Mouse (Mus musculus) neural tube, embryonic 13.5 days (tissue): ENCODE measurements around the gene Bach2. TPM values are rescaled to one million over a fixed set of nuclear protein-coding genes. Genes with fewer than 3 reads are reported as not detected.

ENCODE experiments used
- ATAC-seq: fragments of 200-750 bp; cut with Nextera tagmentation; 2 replicates; pipeline ENCODE4 v1.8.0; 2017; ENCODE audit warnings: low read depth, mild to moderate bottlenecking, moderate TSS enrichment, moderate library complexity
- H3K27ac ChIP-seq: fragments of 300-500 bp; sonication (generic); replicated peaks from 2 replicates; pipeline ENCODE4 v1.5.1; 2015; ENCODE audit warnings: moderate library complexity, mild to moderate bottlenecking, inconsistent platforms
- H3K27me3 ChIP-seq: fragments of 300-500 bp; sonication (generic); 2 replicates; pipeline ENCODE4 v1.6.1; 2015; ENCODE audit warnings: mild to moderate bottlenecking, inconsistent platforms
- H3K36me3 ChIP-seq: fragments of 300-500 bp; sonication (generic); 2 replicates; pipeline ENCODE4 v1.6.1; 2015; ENCODE audit warnings: mild to moderate bottlenecking, inconsistent platforms
- H3K4me1 ChIP-seq: fragments of 300-500 bp; sonication (generic); replicated peaks from 2 replicates; pipeline ENCODE4 v1.6.1; 2015; ENCODE audit warnings: inconsistent platforms
- H3K4me2 ChIP-seq: fragments of 300-500 bp; sonication (generic); 2 replicates; pipeline ENCODE4 v1.6.1; 2015; ENCODE audit warnings: inconsistent platforms, mild to moderate bottlenecking, moderate library complexity
- H3K4me3 ChIP-seq: fragments of 300-500 bp; sonication (generic); 2 replicates; pipeline ENCODE4 v1.5.1; 2015; ENCODE audit warnings: mild to moderate bottlenecking, inconsistent platforms
- H3K9ac ChIP-seq: fragments of 300-500 bp; sonication (generic); 2 replicates; pipeline ENCODE4 v1.6.1; 2015; ENCODE audit warnings: moderate library complexity, mild to moderate bottlenecking, inconsistent platforms
- H3K9me3 ChIP-seq: fragments of 300-500 bp; sonication (generic); 2 replicates; pipeline ENCODE4 v1.6.1; 2016; ENCODE audit warnings: inconsistent platforms
- WGBS: fragments of 180-500 bp; shearing (Covaris S2); methylation state at CpG from one replicate; pipeline ENCODE4 v1.1.7; 2015; 5-methylcytosine and 5-hydroxymethylcytosine counted together
- polyA plus RNA-seq: library from polyadenylated mRNA; unstranded; fragments of >200 nt; fragmentation: Nextera tagmentation; extraction: Ambion mirVana; gene quantifications from 2 replicates; pipeline ENCODE4 v1.2.1, GENCODE M21; 2015

Bach2 gene
- 31.5 and 37.7 TPM in 2 replicates for polyA plus RNA-seq

DNA sequence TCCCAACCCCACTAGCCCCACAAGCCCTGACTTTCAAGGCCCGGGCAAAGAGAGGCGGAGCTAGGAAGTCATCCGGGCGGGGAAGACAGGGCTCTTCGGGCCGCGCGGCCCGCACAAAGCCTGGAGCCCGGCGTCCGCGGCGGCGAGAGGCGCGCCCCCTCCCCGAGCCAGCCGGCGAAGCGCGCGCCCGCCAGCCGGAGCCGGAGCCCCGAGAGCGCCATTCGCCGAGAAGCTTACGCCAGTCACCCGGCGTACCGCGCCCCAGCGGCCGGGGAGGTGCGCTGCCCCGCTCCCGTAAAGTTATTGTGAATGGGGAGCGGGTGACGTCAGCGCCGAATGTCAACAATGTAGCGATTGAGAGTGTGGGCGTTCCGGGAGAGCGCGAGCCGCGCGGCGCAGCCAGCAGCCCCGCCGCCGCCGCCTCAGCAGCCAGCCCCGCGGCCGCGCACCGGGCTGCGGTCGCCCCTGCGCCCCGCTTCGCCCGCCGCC, at the start of gene Bach2:
TSS of gene Bach2 (plus strand) at position 439 of the 489 bp plus-strand sequence.
- Histone ChIP-seq H3K9me3 (no peaks in the 10 kb centered on the region), H3K36me3 (no peaks in the 10 kb centered on the region), H3K4me2 (peak within 1 kb of the TSS; percentile 91), H3K9ac (peak within 1 kb of the TSS; percentile 99), H3K27ac (peak within 1 kb of the TSS; percentile 100), H3K4me3 (peak within 1 kb of the TSS; percentile 94), H3K27me3 (no peaks in the 10 kb centered on the region), H3K4me1 (peaks cover 47% of the 10 kb centered on the region)
- peak; percentile 89 for ATAC-seq
- WGBS, result 1% methylated on average over 47 of the region's 69 CpGs

DNA sequence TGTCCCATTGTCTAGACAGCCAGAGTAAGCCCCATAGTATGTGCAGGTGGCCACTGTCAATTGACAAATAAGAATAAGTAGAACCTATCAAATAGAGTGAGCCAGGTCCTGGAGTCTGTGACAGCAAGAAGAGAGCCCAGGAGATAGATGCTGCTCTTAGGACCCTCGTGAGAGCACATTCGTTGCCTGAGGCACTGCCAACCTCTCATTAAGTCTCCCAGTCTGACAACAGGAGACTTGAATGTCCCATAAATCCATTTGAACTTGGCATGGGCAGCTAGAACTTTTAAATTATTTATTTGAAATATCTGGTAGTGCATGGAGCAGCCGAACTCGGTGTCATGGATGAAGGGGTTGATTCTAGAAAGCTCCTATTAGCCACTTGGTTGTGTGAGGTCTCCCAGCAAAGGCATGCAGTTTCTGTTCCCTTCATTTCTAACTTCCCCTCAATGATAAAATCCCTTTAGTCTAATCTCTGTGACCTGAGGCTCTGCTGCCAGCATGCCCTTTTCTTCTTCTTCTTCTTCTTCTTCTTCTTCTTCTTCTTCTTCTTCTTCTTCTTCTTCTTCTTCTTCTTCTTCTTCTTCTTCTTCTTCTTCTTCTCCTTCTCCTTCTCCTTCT, 49.1 kb upstream of the Bach2 start:
- no peak overlapping the region for H3K4me2 ChIP-seq
- 65% methylated on average over 4 of the region's 4 CpGs for WGBS
- ATAC-seq, result peak; percentile 40; the same call in 1 of the 2 replicates

DNA sequence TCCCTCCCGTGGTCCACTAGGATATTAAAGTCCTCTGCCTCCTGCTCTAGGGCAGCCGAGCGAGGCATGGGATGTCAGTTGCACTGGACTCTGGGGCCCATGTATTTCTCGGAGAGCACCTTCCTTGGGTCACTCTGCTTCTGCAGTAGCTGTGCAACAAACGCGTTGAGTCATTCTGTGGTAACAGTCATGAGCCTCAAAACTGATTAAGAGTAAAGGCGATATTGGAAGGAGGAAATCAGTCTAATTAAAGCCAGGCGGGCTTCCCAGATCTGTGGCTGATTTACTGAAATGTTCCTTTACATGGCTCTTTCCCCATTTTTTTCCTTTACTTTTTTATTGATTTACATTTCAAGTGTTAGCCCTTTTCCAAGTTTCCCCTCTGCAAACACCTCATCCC, 48.1 kb upstream of the Bach2 start:
- 86% methylated on average over 8 of the region's 8 CpGs for WGBS
- no peak overlapping the region for H3K9ac ChIP-seq
- no peak for ATAC-seq

More for the DNA sequence above, 49.1 kb upstream of the Bach2 start:
- no peaks in the 10 kb centered on the region for H3K36me3 ChIP-seq
- no peaks in the 10 kb centered on the region for H3K9me3 ChIP-seq
- no peak overlapping the region for H3K9ac ChIP-seq
- no peaks in the 10 kb centered on the region for H3K27me3 ChIP-seq
- H3K4me1 ChIP-seq, result no peaks in the 10 kb centered on the region
- H3K4me3 ChIP-seq, result no peak overlapping the region
- H3K27ac ChIP-seq, result no peak overlapping the region

DNA sequence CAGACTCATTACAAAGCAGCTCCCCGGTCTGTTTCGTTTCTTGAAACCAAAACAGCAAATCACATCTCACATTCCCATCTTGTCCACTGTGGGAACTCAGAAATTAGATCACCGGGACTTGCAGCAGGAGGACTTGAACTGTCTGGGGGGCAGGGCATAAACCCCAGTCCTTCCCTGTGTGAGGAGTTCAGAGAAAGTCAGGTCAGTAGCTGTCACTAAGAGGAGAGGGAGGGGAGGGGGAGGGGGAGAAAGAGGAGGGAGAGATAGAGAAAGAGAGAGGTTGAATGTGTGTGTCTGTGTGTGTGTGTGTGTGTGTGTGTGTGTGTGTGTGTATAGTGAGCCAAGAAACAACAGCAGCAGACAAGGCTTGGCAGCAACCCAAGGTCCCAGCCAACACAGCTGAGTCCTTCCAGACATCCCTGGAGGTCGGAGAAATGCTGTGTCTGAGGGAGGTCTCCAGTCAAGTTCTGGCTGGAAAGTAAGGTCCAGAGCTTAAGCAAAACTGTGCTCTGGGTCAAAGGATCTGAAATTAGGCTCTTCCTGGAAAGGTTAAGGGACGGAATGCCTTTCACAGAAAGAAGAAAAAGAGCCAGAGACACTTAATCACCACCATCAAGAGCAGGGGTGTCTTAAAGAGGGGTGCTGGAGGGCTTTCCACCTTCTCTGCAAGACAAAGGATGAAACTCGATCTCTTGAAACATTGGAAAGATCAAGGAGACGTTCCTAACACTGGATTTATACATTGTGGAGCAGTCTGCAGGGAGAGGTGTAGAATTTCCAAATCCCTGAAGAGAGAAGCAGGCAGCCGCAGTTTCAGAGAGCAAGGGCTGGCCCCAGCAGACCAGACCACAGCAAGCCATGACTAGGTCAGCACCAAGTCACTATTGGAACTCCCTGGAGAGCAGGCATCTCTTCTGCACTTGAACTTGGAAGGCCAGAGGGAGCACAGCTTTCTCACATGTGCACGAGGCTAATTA, 42.4 kb upstream of the Bach2 start:
- H3K4me1 ChIP-seq, result peaks cover 19% of the 10 kb centered on the region
- no peaks in the 10 kb centered on the region for H3K27me3 ChIP-seq
- H3K36me3 ChIP-seq, result no peaks in the 10 kb centered on the region
- H3K4me2 ChIP-seq, result no peak overlapping the region
- H3K4me3 ChIP-seq, result no peak overlapping the region
- no peaks in the 10 kb centered on the region for H3K9me3 ChIP-seq
- H3K9ac ChIP-seq, result no peak overlapping the region
- ATAC-seq, result peak; percentile 83
- H3K27ac ChIP-seq, result peak overlapping the region; percentile 71
- 24% methylated on average over 9 of the region's 9 CpGs for WGBS

More for the DNA sequence above, 48.1 kb upstream of the Bach2 start:
- no peak overlapping the region for H3K4me3 ChIP-seq
- H3K9me3 ChIP-seq, result no peaks in the 10 kb centered on the region
- H3K27ac ChIP-seq, result no peak overlapping the region
- peaks cover 1% of the 10 kb centered on the region for H3K4me1 ChIP-seq
- no peaks in the 10 kb centered on the region for H3K27me3 ChIP-seq
- H3K36me3 ChIP-seq, result no peaks in the 10 kb centered on the region
- H3K4me2 ChIP-seq, result no peak overlapping the region

DNA sequence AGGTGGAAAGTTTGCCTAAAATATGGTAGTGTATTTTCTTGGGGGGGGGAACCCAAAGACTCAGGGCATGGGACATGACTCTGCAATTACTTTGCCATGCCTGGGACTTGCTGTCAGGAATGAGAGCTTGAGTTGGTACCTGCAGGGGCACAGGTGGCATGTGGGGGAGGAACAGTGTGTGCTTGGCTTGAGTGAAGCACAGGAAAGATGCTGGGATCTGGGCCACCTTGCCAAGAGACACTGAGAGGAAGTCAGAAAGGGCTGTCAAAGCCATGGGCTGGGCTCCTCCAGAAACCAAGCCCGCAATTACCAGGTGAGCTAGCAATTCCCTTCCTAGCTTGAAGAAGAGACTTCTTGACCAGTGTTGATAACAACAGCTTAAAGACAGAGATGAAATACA, 40.6 kb upstream of the Bach2 start:
- Histone ChIP-seq H3K36me3 (no peaks in the 10 kb centered on the region), H3K4me2 (no peak overlapping the region), H3K4me1 (peaks cover 19% of the 10 kb centered on the region), H3K27ac (no peak overlapping the region), H3K27me3 (no peaks in the 10 kb centered on the region), H3K9ac (no peak overlapping the region), H3K9me3 (no peaks in the 10 kb centered on the region), H3K4me3 (no peak overlapping the region)
- 100% methylated on average over 1 of the region's 1 CpGs for WGBS
- no peak for ATAC-seq

DNA sequence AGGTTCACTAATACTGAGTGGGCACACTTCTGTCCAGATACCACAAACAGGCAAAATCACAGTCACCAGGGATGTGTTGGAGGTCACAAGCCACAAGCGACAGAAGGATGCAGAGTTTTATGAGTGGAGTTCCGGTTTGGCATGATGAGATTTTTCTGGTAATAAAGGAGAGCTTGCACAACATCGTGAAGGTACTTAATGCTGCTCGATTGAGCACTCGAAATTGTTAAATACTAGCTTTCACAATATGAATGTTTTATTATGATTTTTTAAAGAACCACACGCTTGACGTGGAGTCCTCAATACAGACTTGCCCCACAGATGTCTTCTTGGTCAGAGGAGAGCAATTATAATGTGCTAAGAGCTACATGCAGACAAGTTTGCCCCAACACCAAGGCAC, 40.0 kb upstream of the Bach2 start:
- WGBS, result 91% methylated on average over 7 of the region's 7 CpGs
- ATAC-seq, result no peak

DNA sequence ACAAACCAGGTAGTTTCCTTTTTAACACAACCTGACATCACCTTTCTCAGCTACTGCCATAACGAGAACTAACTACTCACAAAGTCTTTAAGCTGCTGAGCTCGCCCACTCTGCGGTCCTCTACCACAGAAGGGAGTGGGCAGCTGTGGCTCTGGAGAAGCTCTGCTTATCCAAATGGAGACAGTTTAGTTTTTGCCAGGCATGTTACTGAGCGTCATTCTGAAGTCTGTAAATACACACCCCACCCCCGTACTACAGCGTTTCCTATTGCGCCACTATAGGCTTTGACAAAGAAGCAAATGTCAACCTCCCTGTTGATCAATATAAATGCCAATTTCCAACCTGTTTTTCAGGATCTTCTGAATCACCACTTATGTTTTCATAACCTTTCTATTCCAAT, 39.4 kb upstream of the Bach2 start:
- no peak for ATAC-seq
- no peaks in the 10 kb centered on the region for H3K27me3 ChIP-seq
- no peaks in the 10 kb centered on the region for H3K9me3 ChIP-seq
- no peaks in the 10 kb centered on the region for H3K36me3 ChIP-seq
- H3K4me3 ChIP-seq, result no peak overlapping the region
- H3K4me2 ChIP-seq, result no peak overlapping the region
- no peak overlapping the region for H3K27ac ChIP-seq
- 91% methylated on average over 7 of the region's 7 CpGs for WGBS
- H3K9ac ChIP-seq, result no peak overlapping the region
- H3K4me1 ChIP-seq, result peaks cover 19% of the 10 kb centered on the region

More for the DNA sequence above, 40.0 kb upstream of the Bach2 start:
- no peak overlapping the region for H3K27ac ChIP-seq
- H3K9me3 ChIP-seq, result no peaks in the 10 kb centered on the region
- H3K27me3 ChIP-seq, result no peaks in the 10 kb centered on the region
- H3K4me3 ChIP-seq, result no peak overlapping the region
- peaks cover 19% of the 10 kb centered on the region for H3K4me1 ChIP-seq
- H3K9ac ChIP-seq, result no peak overlapping the region
- no peaks in the 10 kb centered on the region for H3K36me3 ChIP-seq
- no peak overlapping the region for H3K4me2 ChIP-seq

DNA sequence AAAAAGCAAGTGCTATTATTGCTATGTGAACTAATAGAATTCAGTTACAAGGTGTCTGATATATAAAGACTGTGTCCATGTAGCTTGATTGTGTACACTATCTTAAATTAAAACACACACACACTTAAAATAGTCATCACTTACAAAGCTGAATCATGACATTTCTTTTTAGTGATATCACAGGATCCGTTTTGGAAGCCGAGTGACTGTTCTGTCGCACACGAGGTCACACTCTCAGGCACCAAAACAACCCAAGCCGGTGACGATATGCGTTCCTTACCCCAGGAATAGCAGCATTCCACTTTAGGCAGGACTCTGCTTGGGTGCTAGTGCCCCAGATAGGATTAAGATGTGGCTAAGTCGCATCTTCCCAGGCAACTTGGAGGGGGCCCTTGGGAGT, 37.5 kb upstream of the Bach2 start:
- 84% methylated on average over 8 of the region's 8 CpGs for WGBS
- no peak overlapping the region for H3K4me2 ChIP-seq
- H3K9ac ChIP-seq, result no peak overlapping the region
- H3K4me3 ChIP-seq, result no peak overlapping the region
- H3K9me3 ChIP-seq, result no peaks in the 10 kb centered on the region
- H3K27ac ChIP-seq, result no peak overlapping the region
- H3K27me3 ChIP-seq, result no peaks in the 10 kb centered on the region
- peaks cover 12% of the 10 kb centered on the region for H3K4me1 ChIP-seq
- no peak for ATAC-seq
- no peaks in the 10 kb centered on the region for H3K36me3 ChIP-seq

DNA sequence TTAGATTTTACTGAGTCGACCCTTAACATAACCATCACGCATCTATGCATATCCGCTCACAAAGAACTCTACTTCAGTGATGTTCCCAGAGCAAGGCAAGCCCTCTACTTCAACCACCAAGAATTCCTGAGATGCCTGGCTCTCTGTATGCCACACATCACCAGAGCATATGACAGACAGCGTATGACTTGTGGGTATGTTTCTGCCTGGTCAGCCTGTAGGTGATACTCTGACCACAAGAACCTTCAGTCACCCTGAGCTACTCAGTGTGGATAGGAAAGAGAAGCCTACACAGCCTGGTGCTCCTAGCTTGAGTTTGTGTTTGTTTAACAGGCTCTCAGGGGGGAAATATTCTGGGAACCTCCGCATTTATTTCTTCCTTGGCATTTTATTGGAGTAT, 36.2 kb upstream of the Bach2 start:
- H3K36me3 ChIP-seq, result no peaks in the 10 kb centered on the region
- no peak for ATAC-seq
- H3K27me3 ChIP-seq, result no peaks in the 10 kb centered on the region
- WGBS, result 95% methylated on average over 5 of the region's 5 CpGs
- H3K4me2 ChIP-seq, result no peak overlapping the region
- H3K9me3 ChIP-seq, result no peaks in the 10 kb centered on the region
- H3K9ac ChIP-seq, result no peak overlapping the region
- no peak overlapping the region for H3K4me3 ChIP-seq
- no peaks in the 10 kb centered on the region for H3K4me1 ChIP-seq
- H3K27ac ChIP-seq, result no peak overlapping the region

DNA sequence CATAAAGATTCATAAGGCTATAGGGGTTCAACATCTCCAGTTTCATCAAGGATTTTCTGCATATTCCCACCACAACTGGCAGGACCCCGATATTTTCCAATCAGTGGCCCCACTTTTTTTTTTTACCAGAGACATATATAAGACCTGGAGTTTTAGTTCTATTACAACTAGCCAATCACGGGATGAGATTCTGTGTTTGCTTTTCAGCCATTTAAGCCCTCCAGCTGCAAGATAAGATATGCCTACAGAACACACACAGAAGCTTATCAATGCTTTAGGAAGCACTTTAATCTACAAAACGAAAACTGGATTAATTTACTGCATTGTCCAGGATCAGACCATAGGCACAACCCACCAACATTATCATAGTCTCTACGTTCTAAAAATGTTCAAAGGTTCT, 33.8 kb upstream of the Bach2 start:
- no peak overlapping the region for H3K9ac ChIP-seq
- 93% methylated on average over 4 of the region's 4 CpGs for WGBS
- no peaks in the 10 kb centered on the region for H3K4me1 ChIP-seq
- H3K4me3 ChIP-seq, result no peak overlapping the region
- no peak overlapping the region for H3K4me2 ChIP-seq
- ATAC-seq, result no peak
- H3K27ac ChIP-seq, result no peak overlapping the region
- no peaks in the 10 kb centered on the region for H3K36me3 ChIP-seq
- no peaks in the 10 kb centered on the region for H3K27me3 ChIP-seq
- no peaks in the 10 kb centered on the region for H3K9me3 ChIP-seq

DNA sequence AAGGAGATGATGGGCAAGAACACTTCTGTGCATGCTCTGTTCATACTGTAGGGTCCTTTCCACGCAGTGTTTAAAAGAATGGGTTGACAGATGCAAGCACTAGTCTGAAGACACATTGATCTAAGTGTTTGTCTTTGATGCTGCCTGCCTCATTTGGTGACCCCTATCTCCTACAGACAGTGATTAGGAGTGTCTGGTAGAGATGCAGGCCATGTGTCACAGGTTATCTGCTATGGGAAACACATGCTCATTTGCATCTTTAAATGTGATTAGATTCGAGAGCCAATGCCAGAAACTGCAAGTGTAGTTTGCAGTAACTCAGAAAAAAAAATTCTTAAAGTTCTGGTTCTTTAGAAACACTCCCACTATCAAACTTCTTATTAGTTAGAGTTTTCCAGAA, 32.8 kb upstream of the Bach2 start:
- Histone ChIP-seq H3K4me2 (no peak overlapping the region), H3K27me3 (no peaks in the 10 kb centered on the region), H3K4me1 (peaks cover 7% of the 10 kb centered on the region), H3K9me3 (no peaks in the 10 kb centered on the region), H3K9ac (no peak overlapping the region), H3K36me3 (no peaks in the 10 kb centered on the region), H3K27ac (no peak overlapping the region), H3K4me3 (no peak overlapping the region)
- ATAC-seq, result no peak
- WGBS, result 81% methylated on average over 2 of the region's 2 CpGs

DNA sequence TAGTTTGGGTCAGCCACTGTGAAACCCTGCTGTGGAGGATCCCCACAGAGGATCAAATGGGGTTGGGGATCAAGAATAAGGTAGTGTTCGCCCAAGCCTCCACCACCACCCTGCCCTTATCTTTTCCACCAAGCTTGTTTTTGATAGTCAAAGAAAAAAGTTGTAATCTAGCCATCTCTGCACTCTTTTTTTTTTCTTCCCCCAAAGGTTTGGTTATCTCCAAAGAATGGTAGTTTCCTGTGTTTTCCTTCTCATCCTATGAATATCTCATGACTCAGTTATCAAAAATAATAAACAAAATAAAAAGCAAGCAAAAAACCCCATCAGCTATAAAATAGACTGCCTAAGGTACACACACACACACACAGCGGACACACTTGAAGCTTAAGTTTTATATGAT, 28.6 kb upstream of the Bach2 start:
- no peaks in the 10 kb centered on the region for H3K27me3 ChIP-seq
- no peaks in the 10 kb centered on the region for H3K9me3 ChIP-seq
- H3K4me1 ChIP-seq, result peaks cover 16% of the 10 kb centered on the region
- H3K4me2 ChIP-seq, result no peak overlapping the region
- H3K9ac ChIP-seq, result peak overlapping the region; percentile 22; the same call in 1 of the 2 replicates
- 93% methylated on average over 2 of the region's 2 CpGs for WGBS
- H3K27ac ChIP-seq, result peak overlapping the region; percentile 69
- no peak overlapping the region for H3K4me3 ChIP-seq
- H3K36me3 ChIP-seq, result no peaks in the 10 kb centered on the region
- no peak for ATAC-seq
